Mouse (Mus musculus): ENCODE measurements at regions not wholly inside any gene's neighbourhood (a gene's known extent, or its start where the extent isn't known, plus 50 kb on each side); places are given as distances from the start of the nearest gene placed in this dataset.

DNA sequence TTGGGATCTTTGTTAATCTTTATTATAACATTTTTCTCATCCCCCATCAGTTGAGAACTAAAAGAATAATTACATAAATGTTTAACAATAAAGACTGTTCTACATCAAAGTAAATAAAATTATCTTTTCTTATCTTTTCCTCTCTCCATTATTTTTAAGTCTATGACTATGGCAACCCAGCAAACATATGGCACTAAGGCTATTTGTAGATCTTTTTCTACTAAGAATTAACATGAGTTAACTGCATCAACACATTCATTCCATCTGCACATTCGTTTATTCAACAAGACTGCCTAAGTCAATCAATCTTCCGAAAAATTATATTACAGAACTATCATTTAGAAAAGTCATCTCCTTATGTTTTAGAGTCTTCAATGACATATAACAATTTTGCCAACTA is 300.1 kb downstream of the Lipi start:
- no peak overlapping the region for H3K27ac ChIP-seq (replicated peaks; ENCODE audit: low read depth, low read length)
- no peaks in the 10 kb centered on the region for H3K4me1 ChIP-seq (ENCODE audit: control insufficient read depth, insufficient read depth, low read length)
- H3K9ac ChIP-seq (ENCODE audit: low read depth, low read length): no peak overlapping the region

GRCm38 (mm10) chr16:75263903-75264302 is 322.0 kb downstream of the Lipi start:
- Histone ChIP-seq H3K4me2 (ENCODE audit: low read depth, low read length) (no peak overlapping the region), H3K4me1 (ENCODE audit: control insufficient read depth, insufficient read depth, low read length) (no peaks in the 10 kb centered on the region), H3K27ac (replicated peaks; ENCODE audit: low read depth, low read length) (no peak overlapping the region), H3K27me3 (replicated peaks; ENCODE audit: control insufficient read depth, insufficient read depth, low read length) (no peaks in the 10 kb centered on the region), H3K9me3 (ENCODE audit: control insufficient read depth, low read length) (no peaks in the 10 kb centered on the region), H3K36me3 (ENCODE audit: control insufficient read depth, insufficient read depth, low read length) (no peaks in the 10 kb centered on the region), H3K4me3 (ENCODE audit: low read depth, low read length) (no peak overlapping the region), H3K9ac (ENCODE audit: low read depth, low read length) (no peak overlapping the region)
- DNase-seq (ENCODE audit: low spot score): peak; percentile 14
- WGBS: 61% methylated on average over 6 of the region's 6 CpGs
- no peak for ATAC-seq (ENCODE audit: low read depth)

More for the DNA sequence above, 300.1 kb downstream of the Lipi start:
- Histone ChIP-seq H3K27me3 (replicated peaks; ENCODE audit: control insufficient read depth, insufficient read depth, low read length) (no peaks in the 10 kb centered on the region), H3K4me3 (ENCODE audit: low read depth, low read length) (no peak overlapping the region), H3K4me2 (ENCODE audit: low read depth, low read length) (no peak overlapping the region), H3K9me3 (ENCODE audit: control insufficient read depth, low read length) (no peaks in the 10 kb centered on the region), H3K36me3 (ENCODE audit: control insufficient read depth, insufficient read depth, low read length) (no peaks in the 10 kb centered on the region)
- ATAC-seq (ENCODE audit: low read depth): no peak
- 82% methylated on average over 2 of the region's 2 CpGs for whole genome bisulfite sequencing
- no peak for DNase-seq (ENCODE audit: low spot score)

GRCm38 (mm10) chr16:75254981-75255380 is 330.9 kb downstream of the Lipi start:
- Histone ChIP-seq H3K4me2 (ENCODE audit: low read depth, low read length) (no peak overlapping the region), H3K4me3 (ENCODE audit: low read depth, low read length) (no peak overlapping the region), H3K27me3 (replicated peaks; ENCODE audit: control insufficient read depth, insufficient read depth, low read length) (no peaks in the 10 kb centered on the region), H3K9me3 (ENCODE audit: control insufficient read depth, low read length) (no peaks in the 10 kb centered on the region), H3K4me1 (ENCODE audit: control insufficient read depth, insufficient read depth, low read length) (no peaks in the 10 kb centered on the region), H3K36me3 (ENCODE audit: control insufficient read depth, insufficient read depth, low read length) (no peaks in the 10 kb centered on the region), H3K9ac (ENCODE audit: low read depth, low read length) (no peak overlapping the region), H3K27ac (replicated peaks; ENCODE audit: low read depth, low read length) (no peak overlapping the region)
- ATAC-seq (ENCODE audit: low read depth): no peak
- DNase-seq (ENCODE audit: low spot score): no peak
- 70% methylated on average over 1 of the region's 1 CpGs for WGBS

GRCm38 (mm10) chr16:75249170-75249569 is 336.7 kb downstream of the Lipi start:
- 15% methylated on average over 5 of the region's 5 CpGs for WGBS

GRCm38 (mm10) chr16:75240383-75240782 is 345.5 kb downstream of the Lipi start:
- Histone ChIP-seq H3K9me3 (ENCODE audit: control insufficient read depth, low read length) (no peaks in the 10 kb centered on the region), H3K4me3 (ENCODE audit: low read depth, low read length) (no peak overlapping the region), H3K36me3 (ENCODE audit: control insufficient read depth, insufficient read depth, low read length) (no peaks in the 10 kb centered on the region), H3K4me1 (ENCODE audit: control insufficient read depth, insufficient read depth, low read length) (no peaks in the 10 kb centered on the region), H3K27me3 (replicated peaks; ENCODE audit: control insufficient read depth, insufficient read depth, low read length) (no peaks in the 10 kb centered on the region), H3K9ac (ENCODE audit: low read depth, low read length) (no peak overlapping the region), H3K27ac (replicated peaks; ENCODE audit: low read depth, low read length) (no peak overlapping the region), H3K4me2 (ENCODE audit: low read depth, low read length) (no peak overlapping the region)
- WGBS: 84% methylated on average over 2 of the region's 2 CpGs
- no peak for ATAC-seq (ENCODE audit: low read depth)
- DNase-seq (ENCODE audit: low spot score): no peak

More at GRCm38 (mm10) chr16:75249170-75249569, 336.7 kb downstream of the Lipi start:
- Histone ChIP-seq H3K9ac (ENCODE audit: low read depth, low read length) (no peak overlapping the region), H3K27ac (replicated peaks; ENCODE audit: low read depth, low read length) (no peak overlapping the region), H3K27me3 (replicated peaks; ENCODE audit: control insufficient read depth, insufficient read depth, low read length) (no peaks in the 10 kb centered on the region), H3K36me3 (ENCODE audit: control insufficient read depth, insufficient read depth, low read length) (no peaks in the 10 kb centered on the region), H3K4me2 (ENCODE audit: low read depth, low read length) (no peak overlapping the region), H3K4me3 (ENCODE audit: low read depth, low read length) (no peak overlapping the region), H3K4me1 (ENCODE audit: control insufficient read depth, insufficient read depth, low read length) (no peaks in the 10 kb centered on the region), H3K9me3 (ENCODE audit: control insufficient read depth, low read length) (no peaks in the 10 kb centered on the region)
- ATAC-seq (ENCODE audit: low read depth): no peak
- peak; percentile 1 for DNase-seq (ENCODE audit: low spot score)

DNA sequence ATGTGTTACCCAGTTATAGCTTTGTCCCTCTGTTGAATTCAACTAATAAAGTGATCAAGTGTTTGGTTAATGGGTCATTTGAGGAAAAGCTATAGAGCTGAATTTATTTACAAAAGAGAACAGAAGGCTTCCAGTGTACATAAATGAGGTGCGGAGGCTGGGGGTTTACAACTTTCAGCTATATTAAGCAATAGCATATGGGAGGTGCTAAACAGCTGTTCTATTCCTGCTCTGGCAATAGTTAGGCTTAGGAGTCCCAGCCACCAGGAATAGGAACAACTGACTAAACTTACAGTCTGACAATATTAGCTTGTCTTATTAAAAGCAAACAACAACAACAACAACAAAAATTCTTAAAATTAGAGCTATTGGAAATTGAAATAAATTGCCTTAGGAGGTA is 353.7 kb downstream of the Lipi start:
- H3K4me1 ChIP-seq (ENCODE audit: control insufficient read depth, insufficient read depth, low read length): no peaks in the 10 kb centered on the region
- no peaks in the 10 kb centered on the region for H3K36me3 ChIP-seq (ENCODE audit: control insufficient read depth, insufficient read depth, low read length)
- no peak overlapping the region for H3K9ac ChIP-seq (ENCODE audit: low read depth, low read length)
- DNase-seq (ENCODE audit: low spot score) (no peak), ATAC-seq (ENCODE audit: low read depth) (no peak)
- H3K4me2 ChIP-seq (ENCODE audit: low read depth, low read length): no peak overlapping the region
- H3K9me3 ChIP-seq (ENCODE audit: control insufficient read depth, low read length): no peaks in the 10 kb centered on the region
- no peak overlapping the region for H3K27ac ChIP-seq (replicated peaks; ENCODE audit: low read depth, low read length)
- no peaks in the 10 kb centered on the region for H3K27me3 ChIP-seq (replicated peaks; ENCODE audit: control insufficient read depth, insufficient read depth, low read length)
- no peak overlapping the region for H3K4me3 ChIP-seq (ENCODE audit: low read depth, low read length)
- 97% methylated on average over 1 of the region's 1 CpGs for WGBS

- 74% methylated on average over 2 of the region's 2 CpGs for WGBS
- no peak for DNase-seq (ENCODE audit: low spot score)
- ATAC-seq (ENCODE audit: low read depth): no peak
Measured at GRCm38 (mm10) chr16:75193404-75193803, 392.5 kb downstream of the Lipi start.

DNA sequence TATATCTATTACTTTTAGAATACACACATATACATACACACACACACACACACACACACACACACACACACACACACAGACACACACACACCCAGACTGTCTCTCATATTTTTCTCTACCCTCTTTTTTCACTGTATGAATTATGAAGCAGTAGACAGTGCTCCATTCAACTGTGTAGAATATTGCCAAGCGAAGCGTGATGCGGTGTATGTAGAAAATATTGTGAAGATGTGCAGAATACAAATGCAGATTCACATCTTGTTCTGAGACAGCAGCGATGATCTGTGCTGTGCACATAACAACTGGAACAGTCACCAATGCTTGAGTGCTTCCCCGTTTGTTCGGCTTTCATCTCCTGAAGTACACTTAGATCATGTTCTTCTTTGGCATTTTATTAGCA is 395.5 kb downstream of the Lipi start:
- Histone ChIP-seq H3K36me3 (ENCODE audit: control insufficient read depth, insufficient read depth, low read length) (no peaks in the 10 kb centered on the region), H3K4me2 (ENCODE audit: low read depth, low read length) (no peak overlapping the region), H3K9ac (ENCODE audit: low read depth, low read length) (no peak overlapping the region), H3K9me3 (ENCODE audit: control insufficient read depth, low read length) (no peaks in the 10 kb centered on the region), H3K4me3 (ENCODE audit: low read depth, low read length) (no peak overlapping the region), H3K27ac (replicated peaks; ENCODE audit: low read depth, low read length) (no peak overlapping the region), H3K4me1 (ENCODE audit: control insufficient read depth, insufficient read depth, low read length) (no peaks in the 10 kb centered on the region), H3K27me3 (replicated peaks; ENCODE audit: control insufficient read depth, insufficient read depth, low read length) (no peaks in the 10 kb centered on the region)
- WGBS: 93% methylated on average over 6 of the region's 6 CpGs
- no peak for DNase-seq (ENCODE audit: low spot score)
- no peak for ATAC-seq (ENCODE audit: low read depth)

More at GRCm38 (mm10) chr16:75193404-75193803, 392.5 kb downstream of the Lipi start:
- no peaks in the 10 kb centered on the region for H3K4me1 ChIP-seq (ENCODE audit: control insufficient read depth, insufficient read depth, low read length)
- no peaks in the 10 kb centered on the region for H3K36me3 ChIP-seq (ENCODE audit: control insufficient read depth, insufficient read depth, low read length)
- H3K27ac ChIP-seq (replicated peaks; ENCODE audit: low read depth, low read length): no peak overlapping the region
- no peak overlapping the region for H3K9ac ChIP-seq (ENCODE audit: low read depth, low read length)
- no peaks in the 10 kb centered on the region for H3K27me3 ChIP-seq (replicated peaks; ENCODE audit: control insufficient read depth, insufficient read depth, low read length)
- no peak overlapping the region for H3K4me3 ChIP-seq (ENCODE audit: low read depth, low read length)
- H3K9me3 ChIP-seq (ENCODE audit: control insufficient read depth, low read length): no peaks in the 10 kb centered on the region
- H3K4me2 ChIP-seq (ENCODE audit: low read depth, low read length): no peak overlapping the region

DNA sequence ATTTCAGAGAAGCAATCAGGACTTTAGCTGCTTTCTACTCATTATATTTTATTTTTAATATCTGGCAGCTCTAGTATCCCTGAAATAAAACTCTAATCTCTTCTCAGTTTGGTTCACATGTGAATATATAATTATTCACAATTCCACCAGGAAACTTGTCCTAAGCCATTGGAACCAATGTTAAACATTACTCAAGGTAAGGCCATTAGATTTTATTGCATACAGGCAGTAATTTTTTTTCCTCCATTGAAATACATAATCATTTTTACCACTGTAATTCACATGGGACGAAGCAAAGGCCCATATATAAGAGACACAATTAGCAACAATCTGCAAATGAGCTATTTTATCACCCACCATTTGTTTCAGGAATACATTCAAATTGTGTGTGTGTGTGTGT is 419.8 kb downstream of the Lipi start:
- Histone ChIP-seq H3K9me3 (ENCODE audit: control insufficient read depth, low read length) (no peaks in the 10 kb centered on the region), H3K4me2 (ENCODE audit: low read depth, low read length) (no peak overlapping the region), H3K36me3 (ENCODE audit: control insufficient read depth, insufficient read depth, low read length) (no peaks in the 10 kb centered on the region), H3K27ac (replicated peaks; ENCODE audit: low read depth, low read length) (no peak overlapping the region), H3K9ac (ENCODE audit: low read depth, low read length) (no peak overlapping the region), H3K27me3 (replicated peaks; ENCODE audit: control insufficient read depth, insufficient read depth, low read length) (no peaks in the 10 kb centered on the region), H3K4me3 (ENCODE audit: low read depth, low read length) (no peak overlapping the region), H3K4me1 (ENCODE audit: control insufficient read depth, insufficient read depth, low read length) (no peaks in the 10 kb centered on the region)
- ATAC-seq (ENCODE audit: low read depth) (no peak), DNase-seq (ENCODE audit: low spot score) (no peak)
- 75% methylated on average over 1 of the region's 1 CpGs for WGBS

Measured in embryonic facial prominence, embryonic 14.5 days (tissue).